Mouse (Mus musculus): ENCODE data around the gene Pla1a.

- TF ChIP-seq CTCF (IDR thresholded peaks at IDR 0.05; ENCODE audit: low read depth, low read length) (no peak), POLR2A (IDR thresholded peaks at IDR 0.05; ENCODE audit: extremely low read depth, insufficient read depth, low read length) (no peak)
Observed at GRCm38 (mm10) chr16:38453203-38453553, 20.2 kb upstream of the Pla1a start.

All from liver, adult 2 months (tissue).